Mouse (Mus musculus) small intestine, adult 2 months (tissue): ENCODE data around the gene Gm8439. TPM values are rescaled to one million over a fixed set of nuclear protein-coding genes. Genes with fewer than 3 reads are reported as not detected.

Experiments used
- H3K27ac ChIP-seq: fragments of 200-500 bp; 2 replicates; pipeline ENCODE4 v1.5.1; 2012; ENCODE audit warnings: low read depth, low read length, control low read depth, inconsistent platforms; ENCODE audit not compliant: insufficient read depth
- H3K27me3 ChIP-seq: fragments of 200-500 bp; 2 replicates; pipeline ENCODE4 v1.6.1; 2012; ENCODE audit warnings: mild to moderate bottlenecking, moderate library complexity, low read length, inconsistent platforms; ENCODE audit not compliant: control insufficient read depth, insufficient read depth
- H3K36me3 ChIP-seq: fragments of 200-500 bp; 2 replicates; pipeline ENCODE4 v1.6.1; 2012; ENCODE audit warnings: mild to moderate bottlenecking, low read length, control low read depth, inconsistent platforms; ENCODE audit not compliant: control insufficient read depth, insufficient read depth
- H3K4me1 ChIP-seq: fragments of 200-500 bp; 2 replicates; pipeline ENCODE4 v1.6.1; 2012; ENCODE audit warnings: low read length, inconsistent platforms, mixed read lengths; ENCODE audit not compliant: control insufficient read depth, insufficient read depth, insufficient read length
- H3K4me3 ChIP-seq: fragments of 200-500 bp; 2 replicates; pipeline ENCODE4 v1.5.1; 2012; ENCODE audit warnings: low read depth, mild to moderate bottlenecking, control low read depth, inconsistent platforms, low read length, moderate library complexity
- CTCF ChIP-seq: fragments of 200-500 bp; IDR thresholded peaks from 2 replicates; pipeline ENCODE4 v1.5.1; 2012; ENCODE audit warnings: low read depth, mild to moderate bottlenecking, control low read depth, inconsistent platforms, low read length, moderate library complexity, mixed read lengths; ENCODE audit not compliant: insufficient replicate concordance, insufficient read length; ENCODE audit errors: extremely low read depth
- POLR2A ChIP-seq: fragments of 200-500 bp; IDR thresholded peaks from 2 replicates; pipeline ENCODE4 v1.6.1; 2012; ENCODE audit warnings: low read depth, mild to moderate bottlenecking, control low read depth, inconsistent platforms, low read length, moderate library complexity
- WGBS: fragments of 180-500 bp; shearing (Covaris S2); methylation state at CpG from one replicate; pipeline ENCODE4 v1.1.7; 2018; 5-methylcytosine and 5-hydroxymethylcytosine counted together
- polyA plus RNA-seq: library from polyadenylated mRNA; depleted of rRNA; stranded (reverse); fragments of >200 nt; gene quantifications from 2 replicates; pipeline ENCODE4 v1.2.3, GENCODE M21; 2012; rRNA removed

Gm8439 gene
- not detected in 2 replicates for polyA plus RNA-seq

GRCm38 (mm10) chr4:120588445-120588844 is at the start of gene Gm8439:
TSS of gene Gm8439 (plus strand) at chr4:120588745.
- WGBS, result 68% methylated on average over 4 of the region's 4 CpGs
- Histone ChIP-seq H3K27ac (no peak within 1 kb of the TSS), H3K4me1 (no peaks in the 10 kb centered on the region), H3K36me3 (no peaks in the 10 kb centered on the region), H3K4me3 (no peak within 1 kb of the TSS), H3K27me3 (no peaks in the 10 kb centered on the region)
- TF ChIP-seq CTCF (no peak), POLR2A (no peak)

DNA sequence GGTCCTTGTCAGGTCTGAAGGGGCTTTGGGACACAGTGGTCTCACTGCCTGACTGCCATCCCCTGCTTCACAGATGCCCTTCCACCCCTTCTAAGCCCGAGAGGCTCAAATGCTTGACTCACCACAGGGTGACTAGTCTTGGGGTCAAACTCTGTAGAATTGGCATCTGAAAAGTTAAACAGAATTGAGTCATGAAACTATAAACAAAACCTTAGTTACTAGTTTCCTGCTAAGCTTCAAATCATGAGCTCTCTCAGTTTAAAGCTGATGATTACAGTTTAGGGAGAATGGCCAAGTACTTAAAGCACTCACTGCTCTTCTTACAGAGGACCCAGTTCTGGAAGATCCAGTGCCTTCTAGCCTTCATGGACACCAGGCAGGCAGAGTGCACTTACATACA is 43.6 kb upstream of the Gm8439 start:
- Histone ChIP-seq H3K27ac (no peak overlapping the region), H3K4me1 (no peaks in the 10 kb centered on the region), H3K27me3 (no peaks in the 10 kb centered on the region), H3K36me3 (peaks cover 39% of the 10 kb centered on the region), H3K4me3 (no peak overlapping the region)
- 77% methylated on average over 1 of the region's 1 CpGs for WGBS
- TF ChIP-seq POLR2A, result no peak
- no peak for TF ChIP-seq CTCF

GRCm38 (mm10) chr4:120556592-120556991 is 32.0 kb upstream of the Gm8439 start:
- Histone ChIP-seq H3K4me1 (no peaks in the 10 kb centered on the region), H3K4me3 (no peak overlapping the region), H3K27me3 (no peaks in the 10 kb centered on the region), H3K36me3 (peaks cover 52% of the 10 kb centered on the region), H3K27ac (no peak overlapping the region)
- 86% methylated on average over 6 of the region's 6 CpGs for WGBS
- TF ChIP-seq POLR2A (no peak), CTCF (no peak)

- TF ChIP-seq POLR2A, result no peak
- no peak for TF ChIP-seq CTCF
- 86% methylated on average over 2 of the region's 2 CpGs for WGBS
- no peak overlapping the region for H3K4me3 ChIP-seq
These were observed 22.8 kb upstream of the Gm8439 start for GRCm38 (mm10) chr4:120565726-120566125.

GRCm38 (mm10) chr4:120568005-120568404 is 20.5 kb upstream of the Gm8439 start:
- no peak for TF ChIP-seq POLR2A
- TF ChIP-seq CTCF, result no peak
- H3K36me3 ChIP-seq, result peaks cover 13% of the 10 kb centered on the region
- peaks cover 14% of the 10 kb centered on the region; the same call in 1 of the 2 replicates for H3K4me1 ChIP-seq
- 39% methylated on average over 5 of the region's 5 CpGs for WGBS
- no peaks in the 10 kb centered on the region for H3K27me3 ChIP-seq
- H3K4me3 ChIP-seq, result no peak overlapping the region
- peak overlapping the region; percentile 44; the same call in 1 of the 2 replicates for H3K27ac ChIP-seq

More at GRCm38 (mm10) chr4:120565726-120566125, 22.8 kb upstream of the Gm8439 start:
- Histone ChIP-seq H3K27me3 (no peaks in the 10 kb centered on the region), H3K36me3 (peaks cover 23% of the 10 kb centered on the region), H3K27ac (no peak overlapping the region), H3K4me1 (peaks cover 9% of the 10 kb centered on the region; the same call in 1 of the 2 replicates)

- no peak overlapping the region for H3K27ac ChIP-seq
- WGBS, result 9% methylated on average over 4 of the region's 4 CpGs
These were observed 19.5 kb upstream of the Gm8439 start for GRCm38 (mm10) chr4:120569025-120569424.

GRCm38 (mm10) chr4:120569486-120570437 is 18.8 kb upstream of the Gm8439 start, which contains the start of gene Ctps:
TSS of gene Ctps (minus strand) at chr4:120570276.
- H3K27me3 ChIP-seq, result no peaks in the 10 kb centered on the region
- WGBS, result under 1% methylated on average over 97 of the region's 97 CpGs
- H3K4me1 ChIP-seq, result peaks cover 14% of the 10 kb centered on the region; the same call in 1 of the 2 replicates
- peak within 1 kb of the TSS; percentile 82 for H3K4me3 ChIP-seq
- no peak for TF ChIP-seq CTCF
- TF ChIP-seq POLR2A, result peak; percentile 76
- peak within 1 kb of the TSS; percentile 63 for H3K27ac ChIP-seq
- H3K36me3 ChIP-seq, result peaks cover 2% of the 10 kb centered on the region; the same call in 1 of the 2 replicates

More at GRCm38 (mm10) chr4:120569025-120569424, 19.5 kb upstream of the Gm8439 start:
- no peak for TF ChIP-seq POLR2A
- TF ChIP-seq CTCF, result no peak
- H3K4me1 ChIP-seq, result peaks cover 14% of the 10 kb centered on the region; the same call in 1 of the 2 replicates
- peak overlapping the region; percentile 82 for H3K4me3 ChIP-seq
- H3K36me3 ChIP-seq, result peaks cover 7% of the 10 kb centered on the region
- H3K27me3 ChIP-seq, result no peaks in the 10 kb centered on the region
